Mouse (Mus musculus) cortical plate, adult 2 months (tissue): ENCODE data around the gene Eef1akmt3. TPM values are rescaled to one million over a fixed set of nuclear protein-coding genes. Genes with fewer than 3 reads are reported as not detected.
"Not testable (repeated sequence)": the region's sequence is repeated elsewhere in the genome, so short reads cannot be mapped to it uniquely, and the experiment has no call there.

Experiments
- H3K27ac ChIP-seq: fragments of 200-500 bp; 2 replicates; pipeline ENCODE4 v1.5.1; 2012; ENCODE audit warnings: low read length, control low read depth, inconsistent platforms; ENCODE audit not compliant: insufficient read depth
- H3K4me1 ChIP-seq: fragments of 200-500 bp; 2 replicates; pipeline ENCODE4 v1.6.1; 2011; ENCODE audit warnings: low read length; ENCODE audit not compliant: control insufficient read depth, insufficient read depth
- H3K4me3 ChIP-seq: fragments of 200-500 bp; 2 replicates; pipeline ENCODE4 v1.5.1; 2011; ENCODE audit warnings: mild to moderate bottlenecking, low read length, control low read depth; ENCODE audit not compliant: insufficient read depth
- CTCF ChIP-seq: fragments of 200-500 bp; IDR thresholded peaks from 2 replicates; pipeline ENCODE4 v1.5.1; 2011; ENCODE audit warnings: mild to moderate bottlenecking, control low read depth, low read length; ENCODE audit not compliant: insufficient read depth; ENCODE audit errors: extremely low read depth
- POLR2A ChIP-seq: fragments of 200-500 bp; IDR thresholded peaks from 2 replicates; pipeline ENCODE4 v1.6.1; 2011; ENCODE audit warnings: mild to moderate bottlenecking, low read length, control low read depth; ENCODE audit not compliant: insufficient read depth; ENCODE audit errors: extremely low read depth
- polyA plus RNA-seq: library from polyadenylated mRNA; depleted of rRNA; stranded (reverse); fragments of >200 nt; gene quantifications from 2 replicates; pipeline ENCODE4 v1.2.3, GENCODE M21; 2012

The Eef1akmt3 gene
- polyA plus RNA-seq, 1 experiment, result 0.21 TPM

- 0 out of 2 replicates have a peak, but pooled peaks have one; percentile 3 for TF ChIP-seq CTCF
- no peak for TF ChIP-seq POLR2A
- peak overlapping the region; percentile 32 for H3K27ac ChIP-seq
- H3K4me1 ChIP-seq, result peaks cover 15% of the 10 kb centered on the region
- H3K4me3 ChIP-seq, result peak overlapping the region; percentile 48
Observed at GRCm38 (mm10) chr10:127079665-127080391, 38.5 kb upstream of the Eef1akmt3 start.

GRCm38 (mm10) chr10:127078677-127079575 lies 37.6 kb upstream of the Eef1akmt3 start:
- TF ChIP-seq CTCF (no peak), POLR2A (peak; percentile 53; the same call in 1 of the 2 replicates)
- peaks cover 15% of the 10 kb centered on the region for H3K4me1 ChIP-seq
- peak overlapping the region; percentile 48 for H3K4me3 ChIP-seq
- peak overlapping the region; percentile 83 for H3K27ac ChIP-seq

- peaks cover 12% of the 10 kb centered on the region for H3K4me1 ChIP-seq
- peak overlapping the region; percentile 48 for H3K4me3 ChIP-seq
- TF ChIP-seq CTCF (no peak), POLR2A (peak; percentile 81)
- peak overlapping the region; percentile 95 for H3K27ac ChIP-seq
Observed at GRCm38 (mm10) chr10:127078001-127078676, 36.8 kb upstream of the Eef1akmt3 start.

GRCm38 (mm10) chr10:127077515-127077914 lies 36.2 kb upstream of the Eef1akmt3 start:
- TF ChIP-seq POLR2A, result peak; percentile 38; the same call in 1 of the 2 replicates
- TF ChIP-seq CTCF, result no peak
- H3K4me1 ChIP-seq, result peaks cover 6% of the 10 kb centered on the region; the same call in 1 of the 2 replicates
- H3K4me3 ChIP-seq, result peak overlapping the region; percentile 48
- peak overlapping the region; percentile 95 for H3K27ac ChIP-seq

GRCm38 (mm10) chr10:127076082-127076481 lies 34.8 kb upstream of the Eef1akmt3 start:
- H3K4me1 ChIP-seq, result peaks cover 3% of the 10 kb centered on the region; the same call in 1 of the 2 replicates
- H3K4me3 ChIP-seq, result no peak overlapping the region
- TF ChIP-seq POLR2A (peak; percentile 44; the same call in 1 of the 2 replicates), CTCF (no peak)
- H3K27ac ChIP-seq, result no peak overlapping the region; the same call in 1 of the 2 replicates

GRCm38 (mm10) chr10:127075651-127076050 lies 34.3 kb upstream of the Eef1akmt3 start:
- H3K4me1 ChIP-seq, result peaks cover 3% of the 10 kb centered on the region; the same call in 1 of the 2 replicates
- no peak for TF ChIP-seq POLR2A
- TF ChIP-seq CTCF, result no peak
- no peak overlapping the region for H3K4me3 ChIP-seq
- no peak overlapping the region for H3K27ac ChIP-seq

GRCm38 (mm10) chr10:127075080-127075479 lies 33.8 kb upstream of the Eef1akmt3 start, which contains the start of gene Agap2:
Agap2 (plus strand) TSS chr10:127075284.
- TF ChIP-seq POLR2A (no peak), CTCF (no peak)
- H3K27ac ChIP-seq, result no peak within 1 kb of the TSS
- no peak within 1 kb of the TSS for H3K4me3 ChIP-seq
- peaks cover 3% of the 10 kb centered on the region; the same call in 1 of the 2 replicates for H3K4me1 ChIP-seq

- Histone ChIP-seq H3K27ac (no peak overlapping the region), H3K4me1 (peaks cover 3% of the 10 kb centered on the region; the same call in 1 of the 2 replicates), H3K4me3 (no peak overlapping the region)
- no peak for TF ChIP-seq CTCF
- TF ChIP-seq POLR2A, result no peak
Observed at GRCm38 (mm10) chr10:127073981-127074380, 32.7 kb upstream of the Eef1akmt3 start.

GRCm38 (mm10) chr10:127072969-127073368 lies 31.7 kb upstream of the Eef1akmt3 start:
- H3K4me1 ChIP-seq, H3K27ac ChIP-seq, H3K4me3 ChIP-seq: not testable (repeated sequence)

GRCm38 (mm10) chr10:127072270-127072669 lies 31.0 kb upstream of the Eef1akmt3 start:
- not testable (repeated sequence) for H3K4me3 ChIP-seq, H3K4me1 ChIP-seq, H3K27ac ChIP-seq
